Mouse (Mus musculus) G1E (cell line): ENCODE measurements around the gene Gpr108.

Experiments used
- CTCF ChIP-seq: IDR thresholded peaks from 2 replicates; pipeline ENCODE4 v1.5.1; 2012; ENCODE audit warnings: low read depth, low read length, inconsistent platforms, mixed read lengths
- GATA1 ChIP-seq: IDR thresholded peaks from 2 replicates; pipeline ENCODE4 v1.6.1; 2012; ENCODE audit warnings: borderline replicate concordance, low read length, inconsistent platforms, mixed read lengths
- POLR2AphosphoS5 ChIP-seq: IDR thresholded peaks from 2 replicates; pipeline ENCODE4 v1.6.1; 2012; ENCODE audit warnings: low read depth, low read length, inconsistent platforms; ENCODE audit not compliant: insufficient replicate concordance
- TAL1 ChIP-seq: conservative IDR thresholded peaks from 2 replicates; pipeline ENCODE4 v1.6.1; 2012; ENCODE audit warnings: low read depth, low read length, inconsistent platforms, mixed read lengths

- TF ChIP-seq CTCF (no peak), POLR2AphosphoS5 (no peak), GATA1 (no peak), TAL1 (no peak)
Observed at GRCm38 (mm10) chr17:57243650-57244370, 4.4 kb downstream of the Gpr108 start.
